Mouse (Mus musculus) mouse trophoblast stem cell (cell line): Measurements from ENCODE around the gene Cldn15.

Source experiments
- in situ Hi-C, 2 experiments: fragments of 300-500 bp; cut with MseI, MboI; formaldehyde crosslinking; loops; 2 replicates in 1 of 2; 3 replicates in 1 of 2; pipeline ENCODE4 v1.15.1; 2025

The Cldn15 gene

GRCm38 (mm10) chr5:136980974-136981373, 14.6 kb downstream of the Cldn15 start:
- in situ Hi-C loops: no loop called here

- in situ Hi-C loops: no loop called here
These were observed 16.0 kb downstream of the Cldn15 start for GRCm38 (mm10) chr5:136982338-136982930.

GRCm38 (mm10) chr5:136984828-136985227, 18.4 kb downstream of the Cldn15 start:
- in situ Hi-C loops: no loop called here

GRCm38 (mm10) chr5:136986695-136987137, 20.3 kb downstream of the Cldn15 start, which contains the start of gene Plod3:
Gene Plod3, plus strand, starts transcription at chr5:136987019.
- in situ Hi-C loops: no loop called here

- in situ Hi-C loops: no loop called here
These were observed 20.9 kb downstream of the Cldn15 start for GRCm38 (mm10) chr5:136987138-136987933.

GRCm38 (mm10) chr5:136987934-136988271, 21.5 kb downstream of the Cldn15 start, which contains the start of gene Znhit1:
Gene Znhit1, minus strand, starts transcription at chr5:136988021.
- in situ Hi-C loops: no loop called here

GRCm38 (mm10) chr5:136988420-136988819, 22.0 kb downstream of the Cldn15 start:
- in situ Hi-C loops: no loop called here

- in situ Hi-C loops: no loop called here
These were observed 23.4 kb downstream of the Cldn15 start for GRCm38 (mm10) chr5:136989801-136990200.

- in situ Hi-C loops: no loop called here
These were observed 33.0 kb downstream of the Cldn15 start for GRCm38 (mm10) chr5:136999449-136999848.

- in situ Hi-C loops: no loop called here
These were observed 34.2 kb downstream of the Cldn15 start for GRCm38 (mm10) chr5:137000612-137001011.

- in situ Hi-C loops: no loop called here
These were observed 40.9 kb downstream of the Cldn15 start for GRCm38 (mm10) chr5:137007276-137007675.

- in situ Hi-C loops: loop anchor here in 1 of 2 experiments (5.0 kb wide), 1 partner anchor 97 kb away; no protein-coding TSS in a partner anchor
These were observed 43.6 kb downstream of the Cldn15 start for GRCm38 (mm10) chr5:137009988-137010387.

GRCm38 (mm10) chr5:137012401-137012950, 46.1 kb downstream of the Cldn15 start:
- in situ Hi-C loops: loop anchor here in 1 of 2 experiments (5.0 kb wide), 1 partner anchor 95 kb away; no protein-coding TSS in a partner anchor

- in situ Hi-C loops: no loop called here
These were observed 49.5 kb downstream of the Cldn15 start for GRCm38 (mm10) chr5:137015913-137016312.

GRCm38 (mm10) chr5:137024318-137024717, 57.9 kb downstream of the Cldn15 start:
- in situ Hi-C loops: loop anchor here in 1 of 2 experiments (10.0 kb wide), 1 partner anchor 80 kb away; no protein-coding TSS in a partner anchor

- in situ Hi-C loops: loop anchor here in 1 of 2 experiments (10.0 kb wide), 1 partner anchor 80 kb away; no protein-coding TSS in a partner anchor
These were observed 58.7 kb downstream of the Cldn15 start for GRCm38 (mm10) chr5:137025132-137025531.
